Mouse (Mus musculus) embryo, embryonic 10.5 days (tissue): ENCODE results near the gene Gm28308.
A peak's percentile ranks its signal among the peaks of the same experiment; 100 is the strongest.

Experiments used
- DNase-seq: peaks from one replicate; pipeline ENCODE4 v3.0.0-alpha.2; 2015; ENCODE audit warnings: low spot score

Gene Gm28308

GRCm38 (mm10) chr6:52219234-52219942 lies 6.2 kb upstream of the Gm28308 start:
- DNase-seq = no peak

- DNase-seq = no peak
These were observed 5.6 kb upstream of the Gm28308 start for GRCm38 (mm10) chr6:52218643-52219215.

- DNase-seq = no peak
These were observed 4.9 kb upstream of the Gm28308 start for GRCm38 (mm10) chr6:52217895-52218642.

- DNase-seq = peak; percentile 91
These were observed 4.3 kb upstream of the Gm28308 start for GRCm38 (mm10) chr6:52217459-52217768.

GRCm38 (mm10) chr6:52216691-52217458 lies 3.7 kb upstream of the Gm28308 start:
- DNase-seq = no peak

GRCm38 (mm10) chr6:52215771-52216535 lies 2.8 kb upstream of the Gm28308 start:
- DNase-seq = no peak

- DNase-seq = no peak
These were observed 1.9 kb upstream of the Gm28308 start for GRCm38 (mm10) chr6:52215070-52215469.

GRCm38 (mm10) chr6:52214271-52214670 lies 1.1 kb upstream of the Gm28308 start:
- no peak for DNase-seq

- DNase-seq = no peak
These were observed 502 bp downstream of the Gm28308 start for GRCm38 (mm10) chr6:52212556-52213118.

- no peak for DNase-seq
These were observed 1.2 kb downstream of the Gm28308 start for GRCm38 (mm10) chr6:52211961-52212360.

- peak; percentile 86 for DNase-seq
These were observed 1.8 kb downstream of the Gm28308 start for GRCm38 (mm10) chr6:52211170-52211935.

- no peak for DNase-seq
These were observed 3.5 kb downstream of the Gm28308 start for GRCm38 (mm10) chr6:52209685-52210046.

GRCm38 (mm10) chr6:52208868-52209684 lies 4.1 kb downstream of the Gm28308 start:
- DNase-seq = no peak

- DNase-seq = no peak
These were observed 4.9 kb downstream of the Gm28308 start, which contains the start of gene Hoxa6 for GRCm38 (mm10) chr6:52208072-52208867. Hoxa6 (minus strand) TSS chr6:52208722.

- no peak for DNase-seq
These were observed 5.5 kb downstream of the Gm28308 start for GRCm38 (mm10) chr6:52207684-52207976.

- DNase-seq = no peak
These were observed 6.1 kb downstream of the Gm28308 start for GRCm38 (mm10) chr6:52206882-52207683.

- no peak for DNase-seq
These were observed 7.2 kb downstream of the Gm28308 start for GRCm38 (mm10) chr6:52205638-52206621.
